Mouse (Mus musculus) embryonic fibroblast, embryonic 13.5 days (primary cell): Measurements from ENCODE around the gene Rnase2b.

ENCODE experiments used
- CTCF ChIP-seq: IDR thresholded peaks from 2 replicates; pipeline ENCODE4 v1.5.1; 2011; ENCODE audit warnings: mild to moderate bottlenecking, control low read depth, low read length, moderate library complexity, borderline replicate concordance; ENCODE audit not compliant: insufficient read depth
- POLR2A ChIP-seq: IDR thresholded peaks from 2 replicates; pipeline ENCODE4 v1.6.1; 2011; ENCODE audit warnings: low read depth, mild to moderate bottlenecking, control low read depth, low read length, moderate library complexity

- no peak for TF ChIP-seq CTCF
- no peak for TF ChIP-seq POLR2A
Measured at GRCm38 (mm10) chr14:51143287-51143686, 18.8 kb upstream of the Rnase2b start.
